Mouse (Mus musculus) olfactory bulb, adult 2 months (tissue): ENCODE measurements around the gene Peli3. TPM values are rescaled to one million over a fixed set of nuclear protein-coding genes. Genes with fewer than 3 reads are reported as not detected.

Source experiments
- H3K27ac ChIP-seq: fragments of 200-500 bp; 2 replicates; pipeline ENCODE4 v1.5.1; 2012; ENCODE audit warnings: low read depth, low read length; ENCODE audit not compliant: insufficient read depth
- H3K4me1 ChIP-seq: fragments of 200-500 bp; 2 replicates; pipeline ENCODE4 v1.6.1; 2012; ENCODE audit warnings: low read length; ENCODE audit not compliant: control insufficient read depth, insufficient read depth
- H3K4me3 ChIP-seq: fragments of 200-500 bp; 2 replicates; pipeline ENCODE4 v1.5.1; 2012; ENCODE audit warnings: mild to moderate bottlenecking, low read depth, low read length, moderate library complexity; ENCODE audit not compliant: insufficient read depth
- CTCF ChIP-seq: fragments of 200-500 bp; IDR thresholded peaks from 2 replicates; pipeline ENCODE4 v1.5.1; 2012; ENCODE audit warnings: low read depth, mild to moderate bottlenecking, low read length, moderate library complexity; ENCODE audit not compliant: insufficient read depth
- POLR2A ChIP-seq: fragments of 200-500 bp; IDR thresholded peaks from 2 replicates; pipeline ENCODE4 v1.6.1; 2012; ENCODE audit warnings: mild to moderate bottlenecking, low read depth, low read length, moderate library complexity; ENCODE audit not compliant: insufficient read depth
- WGBS: fragments of 180-500 bp; shearing (Covaris S2); methylation state at CpG from one replicate; pipeline ENCODE4 v1.1.7; 2018; 5-methylcytosine and 5-hydroxymethylcytosine counted together
- polyA plus RNA-seq: library from polyadenylated mRNA; stranded (reverse); fragments of >200 nt; gene quantifications from 2 replicates; pipeline ENCODE4 v1.2.4, GENCODE M21; 2012; ENCODE audit warnings: low replicate concordance; ENCODE audit not compliant: missing spikeins, insufficient read depth, insufficient read length

Gene Peli3
- polyA plus RNA-seq, 1 experiment = not detected

GRCm38 (mm10) chr19:4896780-4897520 lies 46.0 kb downstream of the Peli3 start:
- Histone ChIP-seq H3K27ac (no peak overlapping the region), H3K4me1 (no peaks in the 10 kb centered on the region), H3K4me3 (no peak overlapping the region)
- no peak for TF ChIP-seq POLR2A
- WGBS = 63% methylated on average over 21 of the region's 21 CpGs

DNA sequence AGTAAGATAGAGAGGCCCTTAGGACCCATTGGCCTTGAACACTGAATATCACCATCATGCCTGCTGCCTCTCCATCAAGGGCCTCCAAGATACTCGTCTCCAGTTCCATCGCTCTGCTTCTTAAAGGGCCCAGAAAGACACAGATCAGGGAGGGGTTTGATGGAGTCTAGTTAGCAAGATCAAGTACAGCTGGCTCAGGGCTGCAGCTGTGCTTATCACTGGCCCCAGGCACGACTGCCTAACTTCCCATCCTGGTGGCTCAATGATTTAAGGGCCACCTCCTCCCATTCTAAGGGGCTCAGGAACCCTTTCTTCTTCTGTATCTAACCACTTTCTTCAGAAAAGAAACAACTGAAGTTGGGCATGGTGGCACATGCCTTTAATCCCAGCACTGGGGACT lies 51.1 kb downstream of the Peli3 start:
- Histone ChIP-seq H3K27ac (no peak overlapping the region), H3K4me3 (no peak overlapping the region), H3K4me1 (no peaks in the 10 kb centered on the region)
- TF ChIP-seq POLR2A (no peak), CTCF (no peak)
- WGBS = 83% methylated on average over 3 of the region's 3 CpGs

- H3K27ac ChIP-seq = no peak overlapping the region
- no peak overlapping the region for H3K4me3 ChIP-seq
- no peaks in the 10 kb centered on the region for H3K4me1 ChIP-seq
- 89% methylated on average over 10 of the region's 10 CpGs for WGBS
- no peak for TF ChIP-seq CTCF
These were observed 53.1 kb downstream of the Peli3 start for GRCm38 (mm10) chr19:4889791-4890190.

GRCm38 (mm10) chr19:4883961-4884360 lies 59.0 kb downstream of the Peli3 start:
- Histone ChIP-seq H3K4me3 (no peak overlapping the region), H3K27ac (no peak overlapping the region), H3K4me1 (peaks cover 9% of the 10 kb centered on the region)
- 84% methylated on average over 4 of the region's 4 CpGs for WGBS
- TF ChIP-seq POLR2A (no peak), CTCF (no peak)

Other genes with a start within 250 kb of the Peli3 start
- gene Gm960, start 244.5 kb downstream of the Peli3 start, polyA plus RNA-seq = not detected in 2 replicates
- 60.8 TPM in 1 of 2 replicates, not detected in the other for gene Sptbn2, start 232.0 kb downstream of the Peli3 start, polyA plus RNA-seq
- gene Rbm4b, start 186.6 kb downstream of the Peli3 start, polyA plus RNA-seq = not detected in 2 replicates
- gene Rbm4, start 149.2 kb downstream of the Peli3 start, polyA plus RNA-seq = 103 TPM in 1 of 2 replicates, not detected in the other
- not detected in 2 replicates for gene Gm21992, start 131.5 kb downstream of the Peli3 start, polyA plus RNA-seq
- not detected in 2 replicates for gene Rbm14, start 131.5 kb downstream of the Peli3 start, polyA plus RNA-seq
- not detected in 2 replicates for gene Ccs, start 103.8 kb downstream of the Peli3 start, polyA plus RNA-seq
- gene Ccdc87, start 103.8 kb downstream of the Peli3 start, polyA plus RNA-seq = not detected in 2 replicates
- gene Ctsf, start 88.0 kb downstream of the Peli3 start, polyA plus RNA-seq = not detected in 2 replicates
- gene Actn3, start 65.2 kb downstream of the Peli3 start, polyA plus RNA-seq = not detected in 2 replicates
- gene Zdhhc24, start 64.5 kb downstream of the Peli3 start, polyA plus RNA-seq = not detected in 2 replicates
- gene Bbs1, start 36.5 kb downstream of the Peli3 start, polyA plus RNA-seq = not detected in 2 replicates
- not detected in 2 replicates for gene Dpp3, start 14.8 kb downstream of the Peli3 start, polyA plus RNA-seq
- gene Mrpl11, start 19.0 kb upstream of the Peli3 start, polyA plus RNA-seq = not detected in 2 replicates
- not detected in 2 replicates for gene Npas4, start 47.2 kb upstream of the Peli3 start, polyA plus RNA-seq
- gene Slc29a2, start 80.7 kb upstream of the Peli3 start, polyA plus RNA-seq = not detected in 2 replicates
- not detected in 2 replicates for gene B4gat1, start 95.7 kb upstream of the Peli3 start, polyA plus RNA-seq
- not detected in 2 replicates for gene AC124502.3, start 95.8 kb upstream of the Peli3 start, polyA plus RNA-seq
- gene Brms1, start 98.2 kb upstream of the Peli3 start, polyA plus RNA-seq = not detected in 2 replicates
- not detected in 2 replicates for gene Rin1, start 107.4 kb upstream of the Peli3 start, polyA plus RNA-seq
- gene Cd248, start 125.0 kb upstream of the Peli3 start, polyA plus RNA-seq = not detected in 2 replicates
- gene Tmem151a, start 142.4 kb upstream of the Peli3 start, polyA plus RNA-seq = not detected in 2 replicates
- not detected in 2 replicates for gene Yif1a, start 145.4 kb upstream of the Peli3 start, polyA plus RNA-seq
- not detected in 2 replicates for gene Cnih2, start 155.4 kb upstream of the Peli3 start, polyA plus RNA-seq
- gene Rab1b, start 163.9 kb upstream of the Peli3 start, polyA plus RNA-seq = not detected in 2 replicates
- not detected in 2 replicates for gene Klc2, start 175.4 kb upstream of the Peli3 start, polyA plus RNA-seq